In genomic region chr10:58890671-58891439, GRCm38 (mm10) we compare ENCODE assay signal across 16 mouse cellular contexts.
DNase-seq lines count a peak whose midpoint lies in the region; ATAC-seq lines count a peak whose summit lies in the region.
"Had no signal": no experiment of that assay in that cellular context is flagged by ENCODE, and none has a peak within 500 bp of the region (broad histone marks: within the 10 kb centered on the region; RNA-seq: fewer than 3 reads in every experiment).

No protein-coding gene starts in this region.

- peak; percentile 35 for DNase-seq in lung, postnatal 36 days
- DNase-seq in lung, postnatal 14 days, result no peak
- no peak for DNase-seq in right cerebral cortex, postnatal 4 days
- DNase-seq in cerebellum, postnatal 4 days (ENCODE audit: low spot score in 2 of 2), result no peak
- DNase-seq: cerebellum, adult 11-12 months; gastrocnemius, postnatal 14 days; kidney, postnatal 4 days; thymus, adult 18-20 months had no signal

- H3K27ac ChIP-seq in embryonic facial prominence, embryonic 15.5 days (replicated peaks), result no peak overlapping the region
- no peak overlapping the region for H3K27ac ChIP-seq in midbrain, embryonic 12.5 days (replicated peaks)
- no peak overlapping the region for H3K27ac ChIP-seq in hindbrain, embryonic 16.5 days (ENCODE audit: low read depth, low read length)
- H3K27ac ChIP-seq: heart, embryonic 13.5 days; lung, embryonic 15.5 days; neural tube, embryonic 15.5 days had no signal

- no peaks in the 10 kb centered on the region for H3K36me3 ChIP-seq in embryonic facial prominence, embryonic 15.5 days
- no peaks in the 10 kb centered on the region for H3K36me3 ChIP-seq in midbrain, embryonic 12.5 days
- H3K36me3 ChIP-seq in hindbrain, embryonic 16.5 days (ENCODE audit: control insufficient read depth, insufficient read depth, low read length), result no peaks in the 10 kb centered on the region
- H3K36me3 ChIP-seq: heart, embryonic 13.5 days; limb, embryonic 15.5 days; lung, embryonic 15.5 days; neural tube, embryonic 15.5 days had no signal

- H3K4me2 ChIP-seq in embryonic facial prominence, embryonic 15.5 days (replicated peaks), result peak overlapping the region; percentile 21; the same call in 1 of the 2 replicates
- no peak overlapping the region for H3K4me2 ChIP-seq in midbrain, embryonic 12.5 days (replicated peaks)
- H3K4me2 ChIP-seq in hindbrain, embryonic 16.5 days (ENCODE audit: low read length), result no peak overlapping the region
- H3K4me2 ChIP-seq: heart, embryonic 13.5 days; limb, embryonic 15.5 days; lung, embryonic 15.5 days; neural tube, embryonic 15.5 days had no signal

- WGBS in embryonic facial prominence, embryonic 15.5 days, result 23% methylated on average over 16 of the region's 16 CpGs
- WGBS in midbrain, embryonic 12.5 days, result 27% methylated on average over 16 of the region's 16 CpGs
- 47% methylated on average over 16 of the region's 16 CpGs for WGBS in hindbrain, embryonic 16.5 days

- ATAC-seq in embryonic facial prominence, embryonic 15.5 days (ENCODE audit: insufficient number of reproducible peaks, low FRiP score, low TSS enrichment, low read depth), result no peak; the same call in 1 of the 2 replicates
- ATAC-seq in midbrain, embryonic 12.5 days (ENCODE audit: low FRiP score, low read depth), result 0 out of 2 replicates have a peak, but pooled peaks have one; percentile 34
- no peak for ATAC-seq in hindbrain, embryonic 16.5 days
- ATAC-seq: intestine, postnatal 0 days had no signal

- H3K4me1 ChIP-seq in embryonic facial prominence, embryonic 15.5 days, result peaks cover 12% of the 10 kb centered on the region
- H3K4me1 ChIP-seq in midbrain, embryonic 12.5 days, result peaks cover 11% of the 10 kb centered on the region
- H3K4me1 ChIP-seq in hindbrain, embryonic 16.5 days (ENCODE audit: control insufficient read depth, insufficient read depth, low read depth, low read length), result no peaks in the 10 kb centered on the region; the same call in 1 of the 2 replicates
- H3K4me1 ChIP-seq: heart, embryonic 13.5 days had no signal

- H3K9ac ChIP-seq in embryonic facial prominence, embryonic 15.5 days, result no peak overlapping the region
- H3K9ac ChIP-seq in midbrain, embryonic 12.5 days (replicated peaks), result no peak overlapping the region
- H3K9ac ChIP-seq in hindbrain, embryonic 16.5 days (ENCODE audit: low read depth, low read length), result no peak overlapping the region; the same call in 1 of the 2 replicates
- H3K9ac ChIP-seq: heart, embryonic 13.5 days; limb, embryonic 15.5 days; lung, embryonic 15.5 days; neural tube, embryonic 15.5 days had no signal

- H3K27me3 ChIP-seq in embryonic facial prominence, embryonic 15.5 days, result no peaks in the 10 kb centered on the region
- H3K27me3 ChIP-seq in midbrain, embryonic 12.5 days, result peaks cover 8% of the 10 kb centered on the region; the same call in 1 of the 2 replicates
- no peaks in the 10 kb centered on the region; the same call in 1 of the 2 replicates for H3K27me3 ChIP-seq in hindbrain, embryonic 16.5 days (replicated peaks; ENCODE audit: control insufficient read depth, insufficient read depth, low read length)
- H3K27me3 ChIP-seq: limb, embryonic 15.5 days; lung, embryonic 15.5 days; neural tube, embryonic 15.5 days had no signal

- H3K9me3 ChIP-seq in embryonic facial prominence, embryonic 15.5 days (replicated peaks), result no peaks in the 10 kb centered on the region
- no peaks in the 10 kb centered on the region for H3K9me3 ChIP-seq in midbrain, embryonic 12.5 days
- H3K9me3 ChIP-seq in hindbrain, embryonic 16.5 days (ENCODE audit: control insufficient read depth, low read length), result no peaks in the 10 kb centered on the region
- H3K9me3 ChIP-seq: heart, embryonic 13.5 days; limb, embryonic 15.5 days; lung, embryonic 15.5 days; neural tube, embryonic 15.5 days had no signal

- H3K4me3 ChIP-seq in embryonic facial prominence, embryonic 15.5 days (replicated peaks), result no peak overlapping the region
- no peak overlapping the region for H3K4me3 ChIP-seq in midbrain, embryonic 12.5 days
- H3K4me3 ChIP-seq in hindbrain, embryonic 16.5 days (ENCODE audit: low read length), result no peak overlapping the region
- H3K4me3 ChIP-seq: heart, embryonic 13.5 days; limb, embryonic 15.5 days; lung, embryonic 15.5 days; neural tube, embryonic 15.5 days had no signal
